Mouse (Mus musculus) hindbrain, postnatal 0 days (tissue): ENCODE data around the gene Ftsj1. TPM values are rescaled to one million over a fixed set of nuclear protein-coding genes. Genes with fewer than 3 reads are reported as not detected.
A peak's percentile ranks its signal among the peaks of the same experiment; 100 is the strongest.

ENCODE experiments used
- ATAC-seq: fragments of 200-750 bp; cut with Nextera tagmentation; 2 replicates; pipeline ENCODE4 v1.8.0; 2017; ENCODE audit warnings: mild to moderate bottlenecking, moderate TSS enrichment, moderate library complexity
- DNase-seq: peaks from one replicate; pipeline ENCODE4 v3.0.0-alpha.2; 2015; ENCODE audit warnings: low spot score
- H3K27ac ChIP-seq: fragments of 300-500 bp; sonication (generic); 2 replicates; pipeline ENCODE4 v1.5.1; 2014; ENCODE audit warnings: mild to moderate bottlenecking
- H3K27me3 ChIP-seq: fragments of 300-500 bp; sonication (generic); 2 replicates; pipeline ENCODE4 v1.6.1; 2014; ENCODE audit warnings: low read length, mixed read lengths; ENCODE audit not compliant: insufficient read depth
- H3K36me3 ChIP-seq: fragments of 300-500 bp; sonication (generic); 2 replicates; pipeline ENCODE4 v1.6.1; 2014; ENCODE audit warnings: low read length, mixed read lengths; ENCODE audit not compliant: insufficient read depth
- H3K4me1 ChIP-seq: fragments of 300-500 bp; sonication (generic); 2 replicates; pipeline ENCODE4 v1.6.1; 2014; ENCODE audit warnings: antibody characterized with exemption, low read length, mixed read lengths; ENCODE audit not compliant: insufficient read depth
- H3K4me2 ChIP-seq: fragments of 300-500 bp; sonication (generic); 2 replicates; pipeline ENCODE4 v1.6.1; 2014; ENCODE audit warnings: low read depth, mild to moderate bottlenecking, low read length, moderate library complexity, mixed read lengths
- H3K4me3 ChIP-seq: fragments of 300-500 bp; sonication (generic); 2 replicates; pipeline ENCODE4 v1.5.1; 2014; ENCODE audit warnings: low read length
- H3K9ac ChIP-seq: fragments of 300-500 bp; sonication (generic); replicated peaks from 2 replicates; pipeline ENCODE4 v1.6.1; 2014; ENCODE audit warnings: mild to moderate bottlenecking, low read length, moderate library complexity, mixed read lengths
- H3K9me3 ChIP-seq: fragments of 300-500 bp; sonication (generic); 2 replicates; pipeline ENCODE4 v1.6.1; 2016; ENCODE audit warnings: low read length, mixed read lengths
- CTCF ChIP-seq: IDR thresholded peaks from 2 replicates; pipeline ENCODE4 v1.5.1; 2016; ENCODE audit warnings: antibody characterized with exemption, control low read depth, low read depth
- WGBS: fragments of 180-500 bp; shearing (Covaris S2); extraction: QIAGEN DNeasy Blood & Tissue Kit; methylation state at CpG from one replicate; pipeline ENCODE4 v1.1.7; 2014; 5-methylcytosine and 5-hydroxymethylcytosine counted together
- polyA plus RNA-seq: library from polyadenylated mRNA; unstranded; fragments of >200 nt; fragmentation: Nextera tagmentation; extraction: Ambion mirVana; gene quantifications from 2 replicates; pipeline ENCODE4 v1.2.1, GENCODE M21; 2015
- total RNA-seq: library from RNA; depleted of rRNA; stranded (reverse); fragments of >200 nt; gene quantifications from 2 replicates; pipeline ENCODE4 v1.2.3, GENCODE M21; 2014

The Ftsj1 gene
- total and polyA plus RNA-seq, 2 experiments from 2014 or later = 39.8 to 44.4 TPM

DNA sequence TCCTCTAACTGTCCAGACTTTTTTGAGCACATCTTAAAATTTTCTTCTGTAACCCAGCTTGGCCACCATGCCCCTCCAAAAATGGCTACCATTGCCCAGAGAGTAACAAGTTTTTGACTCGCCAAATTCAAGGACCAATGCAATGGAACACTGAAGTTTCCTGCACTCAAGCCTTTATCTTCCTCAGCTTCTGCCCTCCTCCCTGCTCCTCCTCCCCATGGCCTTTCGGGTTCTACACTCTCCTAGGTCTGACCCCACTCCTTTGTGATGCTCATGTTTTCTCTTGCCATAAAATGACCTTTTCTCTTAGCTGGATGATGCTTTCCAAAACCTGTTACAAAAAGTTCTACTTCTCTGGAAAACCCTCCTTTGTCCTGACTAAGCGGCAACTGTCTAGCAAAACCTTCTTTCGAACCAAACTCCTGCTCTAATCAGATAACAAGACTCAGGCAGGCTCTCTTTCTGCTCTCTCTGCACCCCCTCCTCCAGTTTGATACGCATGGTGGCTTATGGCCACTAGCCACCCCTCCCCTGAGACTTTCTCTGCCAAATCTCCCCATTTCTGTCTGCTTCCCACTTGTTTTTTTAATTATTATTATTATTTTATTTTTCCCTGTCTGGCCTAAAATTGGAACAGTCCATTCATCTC lies 11.1 kb upstream of the Ftsj1 start:
- Histone ChIP-seq H3K9ac (no peak overlapping the region), H3K4me3 (no peak overlapping the region), H3K4me1 (no peaks in the 10 kb centered on the region), H3K4me2 (no peak overlapping the region), H3K27me3 (no peaks in the 10 kb centered on the region), H3K9me3 (no peaks in the 10 kb centered on the region), H3K27ac (no peak overlapping the region), H3K36me3 (no peaks in the 10 kb centered on the region)
- TF ChIP-seq CTCF = no peak
- no peak for DNase-seq
- ATAC-seq = no peak
- WGBS = 75% methylated on average over 5 of the region's 5 CpGs

DNA sequence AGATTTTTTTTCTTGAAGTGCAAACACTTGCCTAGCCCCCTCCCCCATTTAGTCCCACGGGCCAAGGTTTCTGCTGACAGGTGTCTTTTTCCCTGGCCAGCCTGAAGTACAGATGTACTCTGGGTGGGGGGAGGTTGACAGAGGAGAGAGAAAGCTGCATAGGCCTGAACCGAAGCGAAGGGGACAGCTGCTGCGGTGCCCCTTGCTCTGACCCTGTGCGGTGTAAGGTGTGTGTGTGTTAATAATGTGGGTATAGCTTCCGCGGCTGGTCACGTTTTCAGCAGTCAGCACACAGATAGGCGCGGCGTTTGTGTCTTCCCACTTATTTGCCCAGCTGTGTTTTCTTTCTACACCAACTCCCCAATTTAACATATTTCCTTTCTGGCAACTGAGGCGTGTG lies 7.3 kb upstream of the Ftsj1 start:
- Histone ChIP-seq H3K4me1 (no peaks in the 10 kb centered on the region), H3K27ac (no peak overlapping the region), H3K9ac (no peak overlapping the region), H3K27me3 (no peaks in the 10 kb centered on the region), H3K4me2 (no peak overlapping the region), H3K9me3 (no peaks in the 10 kb centered on the region), H3K36me3 (no peaks in the 10 kb centered on the region), H3K4me3 (no peak overlapping the region)
- 87% methylated on average over 12 of the region's 12 CpGs for WGBS
- no peak for TF ChIP-seq CTCF
- ATAC-seq (no peak), DNase-seq (no peak)

GRCm38 (mm10) chrX:8255807-8256206 lies 3.6 kb upstream of the Ftsj1 start:
- TF ChIP-seq CTCF = no peak
- Histone ChIP-seq H3K9ac (no peak overlapping the region), H3K36me3 (no peaks in the 10 kb centered on the region), H3K4me2 (no peak overlapping the region), H3K4me1 (no peaks in the 10 kb centered on the region), H3K27ac (no peak overlapping the region), H3K9me3 (no peaks in the 10 kb centered on the region), H3K27me3 (no peaks in the 10 kb centered on the region), H3K4me3 (no peak overlapping the region)
- no peak for DNase-seq
- WGBS = 43% methylated on average over 3 of the region's 6 CpGs
- ATAC-seq = no peak

DNA sequence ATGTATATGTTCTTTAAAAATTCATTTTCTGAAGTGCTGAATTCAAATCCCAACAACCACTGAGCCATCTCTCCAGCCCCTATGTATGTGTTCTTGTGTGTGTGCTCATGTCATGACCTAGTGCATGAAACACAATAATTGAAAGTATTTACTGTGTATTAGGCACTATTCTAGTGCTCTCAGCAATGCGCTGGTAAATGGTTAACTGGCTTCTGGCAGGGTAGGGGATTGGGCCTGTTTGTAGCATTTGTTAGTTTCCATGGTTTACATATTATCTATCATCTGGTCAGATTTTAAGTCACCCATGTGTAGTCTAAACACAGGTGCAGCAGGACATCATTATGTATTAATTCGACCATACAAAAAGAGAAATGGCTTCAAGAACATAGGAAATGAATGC lies 1.5 kb upstream of the Ftsj1 start:
- Histone ChIP-seq H3K4me1 (no peaks in the 10 kb centered on the region), H3K9me3 (no peaks in the 10 kb centered on the region), H3K4me2 (no peak overlapping the region), H3K9ac (no peak overlapping the region), H3K27me3 (no peaks in the 10 kb centered on the region), H3K36me3 (no peaks in the 10 kb centered on the region), H3K27ac (no peak overlapping the region), H3K4me3 (no peak overlapping the region)
- DNase-seq (no peak), ATAC-seq (no peak)
- TF ChIP-seq CTCF = no peak
- 91% methylated on average over 2 of the region's 2 CpGs for WGBS

GRCm38 (mm10) chrX:8251789-8252333 lies 345 bp downstream of the Ftsj1 start:
- WGBS = 28% methylated on average over 18 of the region's 18 CpGs

DNA sequence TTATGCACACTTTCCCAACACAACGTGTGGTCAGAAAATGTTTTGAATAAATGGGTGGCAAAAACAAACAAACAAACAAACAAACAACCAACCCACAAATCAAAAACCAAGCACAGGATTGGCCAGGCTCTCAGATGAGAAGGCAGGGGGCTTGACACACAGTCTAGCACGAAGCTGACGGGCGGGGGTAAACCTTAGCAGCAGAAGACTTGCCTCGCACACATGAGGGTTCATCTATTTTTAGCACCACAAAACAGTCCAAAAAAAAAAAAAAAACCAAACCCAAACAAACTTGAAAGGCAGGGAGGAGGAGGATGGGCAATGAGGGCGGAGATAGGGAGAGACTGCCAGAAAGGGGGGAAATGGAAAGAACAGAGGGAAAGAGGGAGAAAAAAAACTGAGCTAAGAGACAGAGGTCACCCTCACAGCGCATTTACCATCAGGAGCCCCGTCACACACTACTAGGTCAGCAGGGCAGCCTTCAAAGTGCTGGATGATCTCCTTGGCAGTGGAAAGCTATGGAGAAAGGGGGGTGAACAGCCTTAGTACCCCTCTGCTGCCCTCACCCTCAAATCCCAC lies 3.6 kb downstream of the Ftsj1 start:
- no peaks in the 10 kb centered on the region for H3K4me1 ChIP-seq
- H3K36me3 ChIP-seq = 0 out of 2 replicates have a peak, but pooled peaks cover 9% of the 10 kb centered on the region
- DNase-seq (no peak), ATAC-seq (no peak)
- no peaks in the 10 kb centered on the region for H3K27me3 ChIP-seq
- no peak overlapping the region for H3K27ac ChIP-seq
- H3K4me3 ChIP-seq = no peak overlapping the region
- H3K4me2 ChIP-seq = no peak overlapping the region
- H3K9me3 ChIP-seq = no peaks in the 10 kb centered on the region
- WGBS = 85% methylated on average over 8 of the region's 8 CpGs
- TF ChIP-seq CTCF = no peak
- H3K9ac ChIP-seq = no peak overlapping the region

More at GRCm38 (mm10) chrX:8251789-8252333, 345 bp downstream of the Ftsj1 start:
- Histone ChIP-seq H3K27me3 (no peaks in the 10 kb centered on the region), H3K9ac (peak overlapping the region; percentile 51), H3K4me3 (peak overlapping the region; percentile 57), H3K9me3 (no peaks in the 10 kb centered on the region), H3K27ac (no peak overlapping the region), H3K4me2 (peak overlapping the region; percentile 59), H3K4me1 (no peaks in the 10 kb centered on the region), H3K36me3 (no peaks in the 10 kb centered on the region)
- DNase-seq (no peak), ATAC-seq (peak; percentile 69; the same call in 1 of the 2 replicates)
- no peak for TF ChIP-seq CTCF

GRCm38 (mm10) chrX:8247680-8248079 lies 4.5 kb downstream of the Ftsj1 start:
- ATAC-seq (no peak), DNase-seq (no peak)
- TF ChIP-seq CTCF = peak; percentile 29
- Histone ChIP-seq H3K9ac (no peak overlapping the region), H3K27ac (no peak overlapping the region), H3K36me3 (0 out of 2 replicates have a peak, but pooled peaks cover 9% of the 10 kb centered on the region), H3K27me3 (no peaks in the 10 kb centered on the region), H3K4me3 (no peak overlapping the region), H3K4me2 (no peak overlapping the region), H3K4me1 (no peaks in the 10 kb centered on the region), H3K9me3 (no peaks in the 10 kb centered on the region)
- WGBS = 83% methylated on average over 2 of the region's 2 CpGs
